Mouse (Mus musculus) heart, postnatal 0 days (tissue): ENCODE data around the gene BC024978.

Experiments used
- CTCF ChIP-seq: IDR thresholded peaks from 2 replicates; pipeline ENCODE4 v1.5.1; 2016; ENCODE audit warnings: antibody characterized with exemption, control low read depth, low read depth
- EP300 ChIP-seq: IDR thresholded peaks from 2 replicates; pipeline ENCODE4 v1.6.1; 2016; ENCODE audit warnings: antibody characterized with exemption, low read depth

DNA sequence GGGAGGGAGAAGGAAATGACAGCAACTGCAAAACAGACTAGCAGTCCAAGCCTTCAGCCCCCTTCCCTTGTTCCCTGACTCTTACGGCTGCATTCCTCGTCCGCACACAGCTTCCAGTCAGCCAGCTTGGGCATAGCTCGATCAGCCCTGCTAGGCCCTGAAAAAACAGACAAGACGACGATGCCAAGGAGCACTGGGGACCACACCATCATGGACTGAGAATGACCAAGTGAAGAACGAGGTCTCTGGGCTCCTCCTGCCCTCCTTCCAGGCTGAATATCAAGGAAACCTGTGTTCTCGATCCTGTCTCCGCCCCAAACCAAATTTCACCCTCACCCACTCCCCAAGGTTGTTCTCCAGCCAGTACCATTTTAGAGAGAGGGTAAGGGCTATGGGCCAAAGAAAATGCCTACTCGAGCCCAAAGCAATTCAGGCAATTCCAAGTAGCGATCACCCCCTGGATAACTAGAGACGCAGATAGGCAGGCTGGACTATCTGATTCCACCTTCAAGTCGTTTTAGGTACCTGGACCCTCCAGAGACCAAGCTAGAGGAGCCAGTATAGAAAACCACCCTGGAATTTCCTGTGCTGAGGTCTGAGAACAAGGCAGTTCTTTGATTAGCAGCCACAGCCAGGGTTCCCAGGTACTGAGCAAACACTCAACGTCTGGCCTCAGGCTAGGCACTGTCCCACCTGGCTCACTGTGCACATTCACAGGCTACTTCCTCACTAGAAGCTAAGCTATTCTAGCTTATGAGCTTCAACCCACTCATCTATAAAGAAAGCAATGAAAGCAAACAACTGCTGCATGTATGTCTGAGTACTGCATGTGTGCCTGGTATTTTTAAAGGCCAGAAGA is 14.5 kb upstream of the BC024978 start, which contains the start of the genes Gm21983 and Mia:
- TF ChIP-seq CTCF (no peak), EP300 (no peak)
